Mouse (Mus musculus) ES-Bruce4 (cell line): ENCODE results near the gene Cwc22. TPM values are rescaled to one million over a fixed set of nuclear protein-coding genes. Genes with fewer than 3 reads are reported as not detected.
"Not testable (repeated sequence)": the region's sequence is repeated elsewhere in the genome, so short reads cannot be mapped to it uniquely, and the experiment has no call there.

Experiments
- H3K27ac ChIP-seq: 2 replicates; pipeline ENCODE4 v1.5.1; 2012; ENCODE audit warnings: low read length, inconsistent platforms; ENCODE audit not compliant: insufficient read depth
- H3K27me3 ChIP-seq: 2 replicates; pipeline ENCODE4 v1.6.1; 2012; ENCODE audit warnings: mild to moderate bottlenecking, low read length, inconsistent platforms; ENCODE audit not compliant: control insufficient read depth, poor library complexity, insufficient read depth, severe bottlenecking
- H3K36me3 ChIP-seq: 2 replicates; pipeline ENCODE4 v1.6.1; 2012; ENCODE audit warnings: inconsistent platforms, mild to moderate bottlenecking, low read length, moderate library complexity; ENCODE audit not compliant: control insufficient read depth, poor library complexity, insufficient read depth, severe bottlenecking
- H3K4me1 ChIP-seq: one replicate; pipeline ENCODE4 v1.8.1; 2011; ENCODE audit warnings: low read length; ENCODE audit not compliant: control insufficient read depth, insufficient read depth
- H3K4me3 ChIP-seq: 2 replicates; pipeline ENCODE4 v1.5.1; 2011; ENCODE audit warnings: low read depth, mild to moderate bottlenecking, low read length
- H3K9ac ChIP-seq: 2 replicates; pipeline ENCODE4 v1.6.1; 2012; ENCODE audit warnings: low read depth, mild to moderate bottlenecking, inconsistent platforms; ENCODE audit not compliant: poor library complexity, severe bottlenecking
- H3K9me3 ChIP-seq: replicated peaks from 2 replicates; pipeline ENCODE4 v1.6.1; 2012; ENCODE audit warnings: mild to moderate bottlenecking, low read length, inconsistent platforms; ENCODE audit not compliant: control insufficient read depth, poor library complexity, insufficient read depth, severe bottlenecking
- CTCF ChIP-seq: IDR thresholded peaks from one replicate; pipeline ENCODE4 v1.8.1; 2011; ENCODE audit warnings: low read depth, low read length
- EP300 ChIP-seq: IDR thresholded peaks from 2 replicates; pipeline ENCODE4 v1.6.1; 2011; ENCODE audit warnings: low read depth, low read length; ENCODE audit not compliant: insufficient read depth
- POLR2A ChIP-seq: IDR thresholded peaks from one replicate; pipeline ENCODE4 v1.8.1; 2011; ENCODE audit warnings: low read length; ENCODE audit not compliant: insufficient read depth
- polyA plus RNA-seq: library from polyadenylated mRNA; stranded (reverse); fragments of >200 nt; gene quantifications from 2 replicates; pipeline ENCODE4 v1.2.4, GENCODE M21; 2011; ENCODE audit warnings: low read depth; ENCODE audit not compliant: missing spikeins, insufficient read depth, insufficient read length

Gene Cwc22
- polyA plus RNA-seq, 1 experiment: 78.6 TPM

DNA sequence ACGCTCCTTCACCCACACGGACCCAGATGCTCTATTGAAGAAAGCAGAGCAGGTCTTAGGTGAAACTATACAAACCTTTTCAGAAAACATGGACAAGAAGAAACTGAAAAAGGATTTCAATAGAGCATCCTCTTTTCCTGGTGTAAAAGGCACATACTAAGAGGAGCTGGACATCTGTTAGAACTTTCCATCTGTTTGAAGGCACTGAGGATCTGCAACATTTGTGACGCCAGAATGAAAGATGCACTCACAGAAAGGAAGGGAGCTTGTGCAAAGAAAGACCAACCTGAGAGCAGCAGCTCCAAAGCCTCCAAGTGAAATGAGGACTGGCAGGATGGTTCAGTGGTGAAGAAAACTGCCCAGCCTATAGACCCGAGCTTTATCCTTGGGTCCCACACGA, 48.2 kb downstream of the Cwc22 start:
- H3K36me3 ChIP-seq: peaks cover 18% of the 10 kb centered on the region
- TF ChIP-seq POLR2A (no peak), CTCF (no peak)
- no peak overlapping the region for H3K27ac ChIP-seq
- H3K27me3 ChIP-seq: no peaks in the 10 kb centered on the region
- H3K4me1 ChIP-seq: no peaks in the 10 kb centered on the region
- H3K4me3 ChIP-seq: no peak overlapping the region
- H3K9me3 ChIP-seq: no peaks in the 10 kb centered on the region
- H3K9ac ChIP-seq: no peak overlapping the region

GRCm38 (mm10) chr2:77897558-77897899, 48.6 kb downstream of the Cwc22 start:
- no peaks in the 10 kb centered on the region for H3K27me3 ChIP-seq
- no peaks in the 10 kb centered on the region for H3K4me1 ChIP-seq
- no peak overlapping the region for H3K27ac ChIP-seq
- no peak for TF ChIP-seq CTCF
- TF ChIP-seq POLR2A: no peak
- no peak for TF ChIP-seq EP300
- no peak overlapping the region for H3K9ac ChIP-seq
- H3K4me3 ChIP-seq: no peak overlapping the region
- no peaks in the 10 kb centered on the region for H3K9me3 ChIP-seq
- H3K36me3 ChIP-seq: peaks cover 19% of the 10 kb centered on the region

GRCm38 (mm10) chr2:77896843-77897557, 49.2 kb downstream of the Cwc22 start:
- no peaks in the 10 kb centered on the region for H3K4me1 ChIP-seq
- H3K9me3 ChIP-seq: no peaks in the 10 kb centered on the region
- H3K27me3 ChIP-seq: no peaks in the 10 kb centered on the region
- H3K36me3 ChIP-seq: peaks cover 20% of the 10 kb centered on the region
- H3K9ac ChIP-seq: no peak overlapping the region
- H3K4me3 ChIP-seq: no peak overlapping the region
- TF ChIP-seq CTCF (no peak), EP300 (no peak)
- no peak overlapping the region for H3K27ac ChIP-seq

DNA sequence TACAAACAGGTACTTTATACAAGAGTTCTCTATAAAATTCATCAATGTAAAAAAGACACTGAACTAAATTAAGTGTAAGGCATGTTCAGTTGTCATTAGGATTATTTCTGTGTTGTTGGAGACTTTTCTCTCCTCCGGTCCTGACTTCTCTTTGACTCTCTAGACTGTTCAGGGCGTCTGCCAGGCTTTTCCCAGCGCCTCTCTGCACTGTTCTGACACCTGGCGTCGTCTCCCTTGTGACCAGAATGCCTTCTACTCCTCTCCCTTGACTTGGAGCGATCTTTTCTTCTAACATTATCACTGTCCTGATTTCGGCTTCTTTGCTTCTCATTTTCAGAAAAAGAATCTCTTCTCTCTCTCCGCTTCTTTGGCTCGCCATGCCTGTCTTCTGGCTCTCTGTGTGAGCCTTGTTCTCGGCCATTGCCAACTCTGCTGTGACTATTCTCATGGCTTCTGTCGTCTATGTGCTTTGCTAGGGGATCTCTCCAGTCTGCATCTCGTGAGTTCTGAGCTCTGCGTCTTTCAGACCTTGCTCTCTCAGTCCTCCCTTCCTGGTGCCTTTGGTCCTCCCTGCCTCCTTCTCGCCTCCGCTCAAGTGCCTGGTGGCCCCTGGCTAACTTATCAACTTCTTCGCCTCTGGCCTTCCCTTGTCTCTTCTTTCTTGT, 50.1 kb downstream of the Cwc22 start:
- not testable (repeated sequence) for H3K27me3 ChIP-seq, H3K4me1 ChIP-seq, H3K9ac ChIP-seq, H3K27ac ChIP-seq, H3K9me3 ChIP-seq, H3K4me3 ChIP-seq
- H3K36me3 ChIP-seq: peaks cover 14% of the 10 kb centered on the region

- Histone ChIP-seq H3K9ac (no peak overlapping the region), H3K36me3 (peaks cover 14% of the 10 kb centered on the region), H3K4me1 (no peaks in the 10 kb centered on the region), H3K4me3 (no peak overlapping the region), H3K9me3 (no peaks in the 10 kb centered on the region), H3K27me3 (no peaks in the 10 kb centered on the region), H3K27ac (no peak overlapping the region)
- no peak for TF ChIP-seq CTCF
- no peak for TF ChIP-seq POLR2A
- TF ChIP-seq EP300: no peak
Observed at GRCm38 (mm10) chr2:77894896-77895295, 51.3 kb downstream of the Cwc22 start.

- H3K27ac ChIP-seq: no peak overlapping the region
- TF ChIP-seq POLR2A: no peak
- no peak for TF ChIP-seq EP300
- TF ChIP-seq CTCF: no peak
- no peaks in the 10 kb centered on the region for H3K27me3 ChIP-seq
- H3K36me3 ChIP-seq: peaks cover 14% of the 10 kb centered on the region
- H3K9ac ChIP-seq: no peak overlapping the region
- H3K9me3 ChIP-seq: no peaks in the 10 kb centered on the region
- H3K4me3 ChIP-seq: no peak overlapping the region
- no peaks in the 10 kb centered on the region for H3K4me1 ChIP-seq
Observed at GRCm38 (mm10) chr2:77893505-77893904, 52.7 kb downstream of the Cwc22 start.
